Mouse (Mus musculus) embryonic facial prominence, embryonic 14.5 days (tissue): Measurements from ENCODE around the gene Tbc1d14. TPM values are rescaled to one million over a fixed set of nuclear protein-coding genes. Genes with fewer than 3 reads are reported as not detected.
A peak's percentile ranks its signal among the peaks of the same experiment; 100 is the strongest.

Source experiments
- ATAC-seq: fragments of 200-750 bp; cut with Nextera tagmentation; 2 replicates; pipeline ENCODE4 v1.8.0; 2017; ENCODE audit warnings: low read depth, moderate number of reproducible peaks, moderate TSS enrichment
- DNase-seq: peaks from one replicate; pipeline ENCODE4 v3.0.0-alpha.2; 2015; ENCODE audit warnings: low spot score
- H3K27ac ChIP-seq: fragments of 300-500 bp; sonication (generic); replicated peaks from 2 replicates; pipeline ENCODE4 v1.5.1; 2014; ENCODE audit warnings: low read depth, mild to moderate bottlenecking, low read length, moderate library complexity
- H3K27me3 ChIP-seq: fragments of 300-500 bp; sonication (generic); replicated peaks from 2 replicates; pipeline ENCODE4 v1.6.1; 2014; ENCODE audit warnings: low read length; ENCODE audit not compliant: control insufficient read depth, insufficient read depth
- H3K36me3 ChIP-seq: fragments of 300-500 bp; sonication (generic); 2 replicates; pipeline ENCODE4 v1.6.1; 2014; ENCODE audit warnings: low read length, mixed read lengths; ENCODE audit not compliant: control insufficient read depth, insufficient read depth
- H3K4me1 ChIP-seq: fragments of 300-500 bp; sonication (generic); 2 replicates; pipeline ENCODE4 v1.6.1; 2014; ENCODE audit warnings: antibody characterized with exemption, low read length; ENCODE audit not compliant: control insufficient read depth, insufficient read depth
- H3K4me2 ChIP-seq: fragments of 300-500 bp; sonication (generic); 2 replicates; pipeline ENCODE4 v1.6.1; 2014; ENCODE audit warnings: low read depth, mild to moderate bottlenecking, low read length, moderate library complexity, mixed read lengths
- H3K4me3 ChIP-seq: fragments of 300-500 bp; sonication (generic); 2 replicates; pipeline ENCODE4 v1.5.1; 2014; ENCODE audit warnings: low read depth, mild to moderate bottlenecking, low read length
- H3K9ac ChIP-seq: fragments of 300-500 bp; sonication (generic); 2 replicates; pipeline ENCODE4 v1.6.1; 2014; ENCODE audit warnings: low read depth, mild to moderate bottlenecking, low read length, moderate library complexity, mixed read lengths
- H3K9me3 ChIP-seq: fragments of 300-500 bp; sonication (generic); 2 replicates; pipeline ENCODE4 v1.6.1; 2016; ENCODE audit warnings: low read length; ENCODE audit not compliant: control insufficient read depth
- WGBS: fragments of 180-500 bp; shearing (Covaris S2); extraction: QIAGEN DNeasy Blood & Tissue Kit; methylation state at CpG from one replicate; pipeline ENCODE4 v1.1.7; 2014; 5-methylcytosine and 5-hydroxymethylcytosine counted together
- polyA plus RNA-seq: library from polyadenylated mRNA; unstranded; fragments of >200 nt; fragmentation: Nextera tagmentation; extraction: Ambion mirVana; gene quantifications from 2 replicates; pipeline ENCODE4 v1.2.1, GENCODE M21; 2014

The Tbc1d14 gene
- polyA plus RNA-seq, 1 experiment from 2014 or later, result 38.5 TPM

GRCm38 (mm10) chr5:36451872-36452389, 141.1 kb downstream of the Tbc1d14 start:
- Histone ChIP-seq H3K4me2 (no peak overlapping the region), H3K4me1 (0 out of 2 replicates have a peak, but pooled peaks cover 4% of the 10 kb centered on the region), H3K27me3 (no peaks in the 10 kb centered on the region), H3K36me3 (no peaks in the 10 kb centered on the region), H3K4me3 (no peak overlapping the region), H3K9ac (no peak overlapping the region), H3K27ac (no peak overlapping the region), H3K9me3 (no peaks in the 10 kb centered on the region)
- no peak for DNase-seq
- 64% methylated on average over 10 of the region's 10 CpGs for WGBS
- no peak for ATAC-seq

- no peak for DNase-seq
- H3K36me3 ChIP-seq, result no peaks in the 10 kb centered on the region
- H3K27me3 ChIP-seq, result no peaks in the 10 kb centered on the region
- H3K9me3 ChIP-seq, result no peaks in the 10 kb centered on the region
- H3K4me3 ChIP-seq, result no peak overlapping the region
- no peak overlapping the region for H3K27ac ChIP-seq
- H3K4me1 ChIP-seq, result 0 out of 2 replicates have a peak, but pooled peaks cover 4% of the 10 kb centered on the region
- 47% methylated on average over 3 of the region's 10 CpGs for WGBS
- ATAC-seq, result no peak
- H3K4me2 ChIP-seq, result no peak overlapping the region
- H3K9ac ChIP-seq, result no peak overlapping the region
Observed at GRCm38 (mm10) chr5:36451119-36451518, 142.0 kb downstream of the Tbc1d14 start.

- ATAC-seq (no peak), DNase-seq (no peak)
- no peak overlapping the region for H3K4me2 ChIP-seq
- WGBS, result 70% methylated on average over 6 of the region's 6 CpGs
- H3K9ac ChIP-seq, result no peak overlapping the region
- H3K9me3 ChIP-seq, result no peaks in the 10 kb centered on the region
- H3K4me3 ChIP-seq, result no peak overlapping the region
- peaks cover 9% of the 10 kb centered on the region; the same call in 1 of the 2 replicates for H3K4me1 ChIP-seq
- H3K27me3 ChIP-seq, result no peaks in the 10 kb centered on the region
- H3K36me3 ChIP-seq, result no peaks in the 10 kb centered on the region
- no peak overlapping the region for H3K27ac ChIP-seq
Observed at GRCm38 (mm10) chr5:36449710-36450358, 143.2 kb downstream of the Tbc1d14 start.

GRCm38 (mm10) chr5:36447872-36448271, 145.2 kb downstream of the Tbc1d14 start:
- Histone ChIP-seq H3K27me3 (no peaks in the 10 kb centered on the region), H3K9ac (no peak overlapping the region)

GRCm38 (mm10) chr5:36446166-36446890, 146.7 kb downstream of the Tbc1d14 start:
- Histone ChIP-seq H3K4me3 (no peak overlapping the region), H3K27me3 (no peaks in the 10 kb centered on the region), H3K4me2 (no peak overlapping the region), H3K9ac (no peak overlapping the region), H3K9me3 (no peaks in the 10 kb centered on the region), H3K4me1 (peaks cover 12% of the 10 kb centered on the region; the same call in 1 of the 2 replicates), H3K27ac (no peak overlapping the region), H3K36me3 (no peaks in the 10 kb centered on the region)
- ATAC-seq (no peak), DNase-seq (no peak)
- WGBS, result 41% methylated on average over 9 of the region's 9 CpGs

More at GRCm38 (mm10) chr5:36447872-36448271, 145.2 kb downstream of the Tbc1d14 start:
- ATAC-seq, result no peak
- Histone ChIP-seq H3K4me2 (no peak overlapping the region), H3K4me1 (peaks cover 9% of the 10 kb centered on the region; the same call in 1 of the 2 replicates), H3K9me3 (no peaks in the 10 kb centered on the region), H3K4me3 (no peak overlapping the region), H3K36me3 (no peaks in the 10 kb centered on the region), H3K27ac (no peak overlapping the region)
- DNase-seq, result no peak
- WGBS, result 92% methylated on average over 12 of the region's 12 CpGs

GRCm38 (mm10) chr5:36445028-36445427, 148.0 kb downstream of the Tbc1d14 start:
- DNase-seq (peak; percentile 58), ATAC-seq (peak; percentile 56)
- no peaks in the 10 kb centered on the region for H3K27me3 ChIP-seq
- H3K36me3 ChIP-seq, result no peaks in the 10 kb centered on the region
- H3K27ac ChIP-seq, result 0 out of 2 replicates have a peak overlapping the region, but pooled peaks have one; percentile 15
- no peak overlapping the region for H3K4me2 ChIP-seq
- no peaks in the 10 kb centered on the region for H3K9me3 ChIP-seq
- WGBS, result 20% methylated on average over 8 of the region's 8 CpGs
- no peak overlapping the region for H3K4me3 ChIP-seq
- no peak overlapping the region for H3K9ac ChIP-seq
- H3K4me1 ChIP-seq, result peaks cover 9% of the 10 kb centered on the region; the same call in 1 of the 2 replicates

GRCm38 (mm10) chr5:36444611-36445010, 148.5 kb downstream of the Tbc1d14 start:
- Histone ChIP-seq H3K4me2 (no peak overlapping the region), H3K4me1 (peaks cover 9% of the 10 kb centered on the region; the same call in 1 of the 2 replicates), H3K9ac (no peak overlapping the region), H3K27me3 (no peaks in the 10 kb centered on the region), H3K27ac (no peak overlapping the region), H3K36me3 (no peaks in the 10 kb centered on the region), H3K4me3 (no peak overlapping the region), H3K9me3 (no peaks in the 10 kb centered on the region)
- DNase-seq, result no peak
- no peak for ATAC-seq
- 34% methylated on average over 4 of the region's 4 CpGs for WGBS

GRCm38 (mm10) chr5:36440741-36441140, 152.3 kb downstream of the Tbc1d14 start:
- ATAC-seq (no peak), DNase-seq (no peak)
- peaks cover 9% of the 10 kb centered on the region; the same call in 1 of the 2 replicates for H3K4me1 ChIP-seq
- no peaks in the 10 kb centered on the region for H3K9me3 ChIP-seq
- no peak overlapping the region for H3K9ac ChIP-seq
- no peaks in the 10 kb centered on the region for H3K27me3 ChIP-seq
- no peak overlapping the region for H3K4me3 ChIP-seq
- no peak overlapping the region for H3K27ac ChIP-seq
- WGBS, result 48% methylated on average over 3 of the region's 3 CpGs
- no peaks in the 10 kb centered on the region for H3K36me3 ChIP-seq
- no peak overlapping the region for H3K4me2 ChIP-seq
